Mouse (Mus musculus): ENCODE measurements at regions not wholly inside any gene's neighbourhood (a gene's known extent, or its start where the extent isn't known, plus 50 kb on each side); places are given as distances from the start of the nearest gene placed in this dataset.
"Not testable (repeated sequence)": the region's sequence is repeated elsewhere in the genome, so short reads cannot be mapped to it uniquely, and the experiment has no call there.

- no peaks in the 10 kb centered on the region for H3K36me3 ChIP-seq
- no peaks in the 10 kb centered on the region for H3K4me1 ChIP-seq (replicated peaks)
- H3K4me2 ChIP-seq (replicated peaks): no peak overlapping the region
- 0 out of 2 replicates have a peak, but pooled peaks have one; percentile 30 for ATAC-seq
- H3K9me3 ChIP-seq: no peaks in the 10 kb centered on the region
- no peak overlapping the region for H3K9ac ChIP-seq (replicated peaks)
- no peak overlapping the region for H3K4me3 ChIP-seq (replicated peaks)
- 96% methylated on average over 1 of the region's 1 CpGs for WGBS
- no peaks in the 10 kb centered on the region for H3K27me3 ChIP-seq
- no peak overlapping the region for H3K27ac ChIP-seq
Observed at GRCm38 (mm10) chr14:109035171-109035570, 121.2 kb upstream of the Slitrk1 start.

- H3K27me3 ChIP-seq; ATAC-seq; H3K4me1 ChIP-seq (replicated peaks); H3K4me2 ChIP-seq (replicated peaks); H3K4me3 ChIP-seq (replicated peaks); H3K9ac ChIP-seq (replicated peaks); H3K36me3 ChIP-seq; H3K9me3 ChIP-seq; H3K27ac ChIP-seq: not testable (repeated sequence)
- whole genome bisulfite sequencing: 91% methylated on average over 1 of the region's 1 CpGs
Observed at GRCm38 (mm10) chr14:108994919-108995318, 81.0 kb upstream of the Slitrk1 start.

GRCm38 (mm10) chr14:108976873-108977272 lies 62.9 kb upstream of the Slitrk1 start:
- H3K4me3 ChIP-seq (replicated peaks): no peak overlapping the region
- no peaks in the 10 kb centered on the region for H3K4me1 ChIP-seq (replicated peaks)
- H3K9ac ChIP-seq (replicated peaks): no peak overlapping the region
- no peaks in the 10 kb centered on the region for H3K36me3 ChIP-seq
- 81% methylated on average over 1 of the region's 1 CpGs for WGBS
- no peaks in the 10 kb centered on the region for H3K9me3 ChIP-seq
- ATAC-seq: no peak
- H3K4me2 ChIP-seq (replicated peaks): no peak overlapping the region
- H3K27ac ChIP-seq: no peak overlapping the region
- H3K27me3 ChIP-seq: no peaks in the 10 kb centered on the region

GRCm38 (mm10) chr14:108974036-108974435 lies 60.1 kb upstream of the Slitrk1 start:
- Histone ChIP-seq H3K4me3 (replicated peaks) (no peak overlapping the region), H3K4me2 (replicated peaks) (no peak overlapping the region), H3K9ac (replicated peaks) (no peak overlapping the region), H3K4me1 (replicated peaks) (no peaks in the 10 kb centered on the region), H3K27ac (no peak overlapping the region), H3K36me3 (no peaks in the 10 kb centered on the region), H3K9me3 (no peaks in the 10 kb centered on the region), H3K27me3 (no peaks in the 10 kb centered on the region)
- no peak for ATAC-seq
- WGBS: 90% methylated on average over 4 of the region's 4 CpGs
